Mouse (Mus musculus): ENCODE data around the gene Gimap4. TPM values are rescaled to one million over a fixed set of nuclear protein-coding genes. Genes with fewer than 3 reads are reported as not detected.

Gimap4 gene
- total and polyA plus RNA-seq, 3 experiments = 0.12 to 0.25 TPM; not detected in 1

DNA sequence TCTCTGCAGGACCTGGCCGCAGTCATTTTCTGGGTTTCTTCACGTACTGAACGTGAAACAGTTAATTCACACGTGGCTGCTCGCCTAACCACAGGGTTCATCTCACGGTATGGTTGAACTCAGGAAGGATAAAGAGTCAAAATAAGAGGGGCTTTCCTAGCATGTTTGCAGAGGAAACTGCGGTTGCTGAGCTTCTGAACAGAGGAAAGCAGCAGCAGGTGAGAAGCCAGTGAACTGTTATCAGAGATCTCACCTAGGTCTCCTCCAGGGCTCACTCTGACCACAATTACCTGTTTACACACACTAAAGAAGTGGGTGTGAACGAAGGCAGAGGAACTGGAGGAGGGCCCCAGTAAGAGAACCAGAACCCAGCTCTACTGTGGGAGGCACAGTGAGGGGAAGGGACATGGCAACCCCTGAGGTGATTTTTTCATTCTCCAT lies 48.5 kb downstream of the Gimap4 start:
- no peak overlapping the region for H3K9ac ChIP-seq (ENCODE audit: control insufficient read depth, low read depth, low read length, poor library complexity, severe bottlenecking)
- DNase-seq (ENCODE audit: low read depth, low spot score) = no peak
- H3K4me1 ChIP-seq (ENCODE audit: control insufficient read depth in 1 of 2, insufficient read depth in 2 of 2, low read length in 2 of 2) = no peaks in the 10 kb centered on the region
- H3K79me2 ChIP-seq (ENCODE audit: control insufficient read depth, insufficient read depth, low read length, poor library complexity) = no peaks in the 10 kb centered on the region
- TF ChIP-seq POLR2AphosphoS2 (IDR thresholded peaks at IDR 0.05; ENCODE audit: low read length) (no peak), ETS1 (IDR thresholded peaks at IDR 0.05; ENCODE audit: low read depth, low read length) (no peak), RCOR1 (IDR thresholded peaks at IDR 0.05; ENCODE audit: low read depth, low read length) (no peak), CHD2 (IDR thresholded peaks at IDR 0.05; ENCODE audit: low read length) (no peak), POLR2AphosphoS5 (IDR thresholded peaks at IDR 0.05; ENCODE audit: borderline replicate concordance, low read depth, low read length) (no peak), EP300 (IDR thresholded peaks at IDR 0.05; ENCODE audit: low read depth in 1 of 2, low read length in 2 of 2) (no peak), ZMIZ1 (IDR thresholded peaks at IDR 0.05; ENCODE audit: low read depth, low read length) (no peak), SMC3 (IDR thresholded peaks at IDR 0.05; ENCODE audit: low read depth, low read length) (no peak), TAL1 (IDR thresholded peaks at IDR 0.05; ENCODE audit: low read length) (no peak)
- no peak overlapping the region for H3K27ac ChIP-seq (ENCODE audit: control insufficient read depth, low read depth, low read length)
- no peaks in the 10 kb centered on the region for H3K9me3 ChIP-seq (replicated peaks; ENCODE audit: insufficient read depth, low read length)
- H3K4me3 ChIP-seq (ENCODE audit: control insufficient read depth in 1 of 2, insufficient read depth in 1 of 2, low read depth in 2 of 2, low read length in 2 of 2) = no peak overlapping the region
- no peaks in the 10 kb centered on the region for H3K36me3 ChIP-seq (ENCODE audit: control insufficient read depth in 1 of 2, insufficient read depth in 2 of 2, low read length in 2 of 2)
- no peaks in the 10 kb centered on the region for H3K27me3 ChIP-seq (ENCODE audit: control insufficient read depth in 1 of 2, insufficient read depth in 2 of 2, low read length in 2 of 2)

GRCm38 (mm10) chr6:48733660-48734059 lies 49.3 kb downstream of the Gimap4 start:
- H3K27ac ChIP-seq (ENCODE audit: control insufficient read depth, low read depth, low read length) = no peak overlapping the region
- no peak for DNase-seq (ENCODE audit: low read depth, low spot score)
- H3K4me1 ChIP-seq (ENCODE audit: control insufficient read depth in 1 of 2, insufficient read depth in 2 of 2, low read length in 2 of 2) = no peaks in the 10 kb centered on the region

DNA sequence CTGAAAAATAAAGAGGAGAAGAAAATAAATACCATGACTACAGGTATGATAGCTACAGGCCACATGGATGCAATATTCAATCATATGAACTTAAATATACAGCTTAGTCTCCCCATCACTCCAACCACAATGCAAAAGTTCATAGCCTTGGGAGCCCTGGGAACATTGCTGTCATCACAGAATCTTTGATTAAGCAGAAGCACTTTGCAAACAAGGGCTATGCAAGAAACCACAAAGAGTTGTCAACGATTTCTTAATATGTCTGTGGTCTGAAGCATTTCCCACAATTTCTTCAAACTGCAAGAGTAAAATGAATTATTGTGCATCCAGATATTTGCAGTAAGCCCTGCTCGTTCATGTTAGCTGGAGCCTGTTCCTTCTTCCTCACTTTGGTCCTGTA lies 52.7 kb downstream of the Gimap4 start:
- H3K4me1 ChIP-seq (ENCODE audit: control insufficient read depth in 1 of 2, insufficient read depth in 2 of 2, low read length in 2 of 2) = no peaks in the 10 kb centered on the region
- DNase-seq (ENCODE audit: low read depth, low spot score) = no peak
- H3K9me3 ChIP-seq (replicated peaks; ENCODE audit: insufficient read depth, low read length) = no peaks in the 10 kb centered on the region
- H3K9ac ChIP-seq (ENCODE audit: control insufficient read depth, low read depth, low read length, poor library complexity, severe bottlenecking) = no peak overlapping the region
- H3K27me3 ChIP-seq (ENCODE audit: control insufficient read depth in 1 of 2, insufficient read depth in 2 of 2, low read length in 2 of 2) = no peaks in the 10 kb centered on the region
- no peak overlapping the region for H3K4me3 ChIP-seq (ENCODE audit: control insufficient read depth in 1 of 2, insufficient read depth in 1 of 2, low read depth in 2 of 2, low read length in 2 of 2)
- H3K79me2 ChIP-seq (ENCODE audit: control insufficient read depth, insufficient read depth, low read length, poor library complexity) = no peaks in the 10 kb centered on the region
- H3K36me3 ChIP-seq (ENCODE audit: control insufficient read depth in 1 of 2, insufficient read depth in 2 of 2, low read length in 2 of 2) = no peaks in the 10 kb centered on the region
- TF ChIP-seq RCOR1 (IDR thresholded peaks at IDR 0.05; ENCODE audit: low read depth, low read length) (no peak), MAZ (IDR thresholded peaks at IDR 0.05; ENCODE audit: low read depth, low read length) (no peak), E2F4 (IDR thresholded peaks at IDR 0.05; ENCODE audit: borderline replicate concordance, low read depth, low read length) (no peak), POLR2AphosphoS2 (IDR thresholded peaks at IDR 0.05; ENCODE audit: low read length) (no peak), ZKSCAN1 (IDR thresholded peaks at IDR 0.05; ENCODE audit: low read depth, low read length) (no peak), SIN3A (IDR thresholded peaks at IDR 0.05; ENCODE audit: low read length) (no peak), GABPA (IDR thresholded peaks at IDR 0.05; ENCODE audit: low read depth, low read length) (no peak), MAFK (IDR thresholded peaks at IDR 0.05; ENCODE audit: borderline replicate concordance, low read depth, low read length) (no peak), GATA1 (IDR thresholded peaks at IDR 0.05; ENCODE audit: low read depth, low read length) (no peak), UBTF (IDR thresholded peaks at IDR 0.05; ENCODE audit: borderline replicate concordance, insufficient read depth, low read depth, low read length) (no peak), TAL1 (IDR thresholded peaks at IDR 0.05; ENCODE audit: low read length) (no peak), MYB (IDR thresholded peaks at IDR 0.05; ENCODE audit: low read depth, low read length) (no peak), BHLHE40 (IDR thresholded peaks at IDR 0.05; ENCODE audit: borderline replicate concordance, low read depth, low read length) (no peak)
- H3K27ac ChIP-seq (ENCODE audit: control insufficient read depth, low read depth, low read length) = no peak overlapping the region

More at GRCm38 (mm10) chr6:48733660-48734059, 49.3 kb downstream of the Gimap4 start:
- Histone ChIP-seq H3K79me2 (ENCODE audit: control insufficient read depth, insufficient read depth, low read length, poor library complexity) (no peaks in the 10 kb centered on the region), H3K9ac (ENCODE audit: control insufficient read depth, low read depth, low read length, poor library complexity, severe bottlenecking) (no peak overlapping the region), H3K36me3 (ENCODE audit: control insufficient read depth in 1 of 2, insufficient read depth in 2 of 2, low read length in 2 of 2) (no peaks in the 10 kb centered on the region), H3K4me3 (ENCODE audit: control insufficient read depth in 1 of 2, insufficient read depth in 1 of 2, low read depth in 2 of 2, low read length in 2 of 2) (no peak overlapping the region), H3K9me3 (replicated peaks; ENCODE audit: insufficient read depth, low read length) (no peaks in the 10 kb centered on the region), H3K27me3 (ENCODE audit: control insufficient read depth in 1 of 2, insufficient read depth in 2 of 2, low read length in 2 of 2) (no peaks in the 10 kb centered on the region)
- no peak for TF ChIP-seq HCFC1 (IDR thresholded peaks at IDR 0.05; ENCODE audit: low read depth, low read length)

All from MEL (cell line).